Mouse (Mus musculus) lung, embryonic 15.5 days (tissue): ENCODE measurements at regions not wholly inside any gene's neighbourhood (a gene's known extent, or its start where the extent isn't known, plus 50 kb on each side); places are given as distances from the start of the nearest gene placed in this dataset.

Experiments used
- ATAC-seq: fragments of 200-750 bp; cut with Nextera tagmentation; 2 replicates; pipeline ENCODE4 v1.8.0; 2017; ENCODE audit warnings: moderate number of reproducible peaks, borderline replicate concordance; ENCODE audit not compliant: low FRiP score, low TSS enrichment; ENCODE audit errors: extremely low read depth
- H3K27ac ChIP-seq: fragments of 300-500 bp; sonication (generic); 2 replicates; pipeline ENCODE4 v1.5.1; 2015; ENCODE audit warnings: moderate library complexity, mild to moderate bottlenecking, inconsistent platforms
- H3K27me3 ChIP-seq: fragments of 300-500 bp; sonication (generic); 2 replicates; pipeline ENCODE4 v1.6.1; 2015; ENCODE audit warnings: inconsistent platforms
- H3K36me3 ChIP-seq: fragments of 300-500 bp; sonication (generic); 2 replicates; pipeline ENCODE4 v1.6.1; 2015; ENCODE audit warnings: inconsistent platforms
- H3K4me1 ChIP-seq: fragments of 300-500 bp; sonication (generic); 2 replicates; pipeline ENCODE4 v1.6.1; 2015; ENCODE audit warnings: inconsistent platforms
- H3K4me2 ChIP-seq: fragments of 300-500 bp; sonication (generic); 2 replicates; pipeline ENCODE4 v1.6.1; 2015; ENCODE audit warnings: inconsistent platforms, mild to moderate bottlenecking, moderate library complexity
- H3K4me3 ChIP-seq: fragments of 300-500 bp; sonication (generic); 2 replicates; pipeline ENCODE4 v1.5.1; 2015; ENCODE audit warnings: mild to moderate bottlenecking, inconsistent platforms
- H3K9ac ChIP-seq: fragments of 300-500 bp; sonication (generic); 2 replicates; pipeline ENCODE4 v1.6.1; 2015; ENCODE audit warnings: inconsistent platforms
- H3K9me3 ChIP-seq: fragments of 300-500 bp; sonication (generic); 2 replicates; pipeline ENCODE4 v1.6.1; 2016; ENCODE audit warnings: inconsistent platforms
- WGBS: fragments of 180-500 bp; shearing (Covaris S2); methylation state at CpG from one replicate; pipeline ENCODE4 v1.1.7; 2015; 5-methylcytosine and 5-hydroxymethylcytosine counted together

GRCm38 (mm10) chr9:91609457-91610166 is 244.0 kb upstream of the Zic1 start:
- Histone ChIP-seq H3K27ac (no peak overlapping the region), H3K4me1 (no peaks in the 10 kb centered on the region), H3K4me2 (no peak overlapping the region; the same call in 1 of the 2 replicates), H3K27me3 (no peaks in the 10 kb centered on the region), H3K36me3 (no peaks in the 10 kb centered on the region), H3K9me3 (no peaks in the 10 kb centered on the region), H3K4me3 (no peak overlapping the region), H3K9ac (no peak overlapping the region)
- ATAC-seq: no peak
- WGBS: 50% methylated on average over 10 of the region's 10 CpGs

- H3K4me1 ChIP-seq: no peaks in the 10 kb centered on the region
- 76% methylated on average over 6 of the region's 6 CpGs for WGBS
These were observed 236.1 kb upstream of the Zic1 start for GRCm38 (mm10) chr9:91601740-91602139.

GRCm38 (mm10) chr9:91591915-91592314 is 226.3 kb upstream of the Zic1 start:
- Histone ChIP-seq H3K4me3 (no peak overlapping the region), H3K9me3 (no peaks in the 10 kb centered on the region), H3K27ac (no peak overlapping the region), H3K9ac (no peak overlapping the region), H3K4me1 (no peaks in the 10 kb centered on the region), H3K36me3 (no peaks in the 10 kb centered on the region), H3K4me2 (no peak overlapping the region), H3K27me3 (no peaks in the 10 kb centered on the region)
- 22% methylated on average over 4 of the region's 4 CpGs for WGBS
- ATAC-seq: no peak

More at GRCm38 (mm10) chr9:91601740-91602139, 236.1 kb upstream of the Zic1 start:
- Histone ChIP-seq H3K9me3 (no peaks in the 10 kb centered on the region), H3K9ac (no peak overlapping the region), H3K4me3 (no peak overlapping the region), H3K4me2 (no peak overlapping the region), H3K27ac (no peak overlapping the region), H3K36me3 (no peaks in the 10 kb centered on the region), H3K27me3 (no peaks in the 10 kb centered on the region)
- ATAC-seq: no peak

GRCm38 (mm10) chr9:91588756-91589155 is 223.1 kb upstream of the Zic1 start:
- Histone ChIP-seq H3K4me3 (no peak overlapping the region), H3K27ac (no peak overlapping the region), H3K4me2 (no peak overlapping the region), H3K4me1 (no peaks in the 10 kb centered on the region), H3K9me3 (no peaks in the 10 kb centered on the region), H3K36me3 (no peaks in the 10 kb centered on the region), H3K9ac (no peak overlapping the region), H3K27me3 (no peaks in the 10 kb centered on the region)
- no peak for ATAC-seq
- 80% methylated on average over 6 of the region's 6 CpGs for WGBS

- no peaks in the 10 kb centered on the region for H3K4me1 ChIP-seq
- no peaks in the 10 kb centered on the region for H3K27me3 ChIP-seq
- H3K9ac ChIP-seq: no peak overlapping the region
- no peak overlapping the region for H3K27ac ChIP-seq
- WGBS: 58% methylated on average over 5 of the region's 5 CpGs
- ATAC-seq: no peak
- no peak overlapping the region for H3K4me2 ChIP-seq
- H3K9me3 ChIP-seq: no peaks in the 10 kb centered on the region
- no peaks in the 10 kb centered on the region for H3K36me3 ChIP-seq
- H3K4me3 ChIP-seq: no peak overlapping the region
These were observed 222.3 kb upstream of the Zic1 start for GRCm38 (mm10) chr9:91587861-91588260.

- Histone ChIP-seq H3K27me3 (no peaks in the 10 kb centered on the region), H3K4me3 (no peak overlapping the region), H3K4me2 (no peak overlapping the region), H3K9me3 (no peaks in the 10 kb centered on the region), H3K4me1 (no peaks in the 10 kb centered on the region), H3K9ac (no peak overlapping the region), H3K27ac (no peak overlapping the region), H3K36me3 (no peaks in the 10 kb centered on the region)
- no peak for ATAC-seq
- 67% methylated on average over 7 of the region's 7 CpGs for WGBS
These were observed 221.7 kb upstream of the Zic1 start for GRCm38 (mm10) chr9:91587271-91587670.

- no peak; the same call in 1 of the 2 replicates for ATAC-seq
- 48% methylated on average over 5 of the region's 5 CpGs for WGBS
- Histone ChIP-seq H3K4me1 (no peaks in the 10 kb centered on the region), H3K36me3 (no peaks in the 10 kb centered on the region), H3K4me3 (no peak overlapping the region), H3K9me3 (no peaks in the 10 kb centered on the region), H3K27ac (no peak overlapping the region), H3K9ac (no peak overlapping the region), H3K27me3 (no peaks in the 10 kb centered on the region), H3K4me2 (no peak overlapping the region)
These were observed 221.0 kb upstream of the Zic1 start for GRCm38 (mm10) chr9:91586635-91587034.

GRCm38 (mm10) chr9:91574156-91574555 is 208.5 kb upstream of the Zic1 start:
- Histone ChIP-seq H3K9me3 (no peaks in the 10 kb centered on the region), H3K36me3 (no peaks in the 10 kb centered on the region), H3K4me3 (no peak overlapping the region), H3K9ac (no peak overlapping the region), H3K4me2 (no peak overlapping the region), H3K27ac (no peak overlapping the region), H3K4me1 (no peaks in the 10 kb centered on the region), H3K27me3 (no peaks in the 10 kb centered on the region)
- ATAC-seq: no peak

GRCm38 (mm10) chr9:91566006-91566641 is 200.5 kb upstream of the Zic1 start:
- Histone ChIP-seq H3K9me3 (no peaks in the 10 kb centered on the region), H3K4me3 (no peak overlapping the region), H3K27me3 (no peaks in the 10 kb centered on the region), H3K4me2 (no peak overlapping the region), H3K36me3 (no peaks in the 10 kb centered on the region), H3K27ac (no peak overlapping the region), H3K9ac (no peak overlapping the region), H3K4me1 (no peaks in the 10 kb centered on the region)
- no peak for ATAC-seq
- WGBS: 72% methylated on average over 5 of the region's 5 CpGs

GRCm38 (mm10) chr9:91561331-91561730 is 195.7 kb upstream of the Zic1 start:
- WGBS: 70% methylated on average over 2 of the region's 2 CpGs
- Histone ChIP-seq H3K9ac (no peak overlapping the region), H3K36me3 (no peaks in the 10 kb centered on the region), H3K27me3 (no peaks in the 10 kb centered on the region), H3K4me2 (no peak overlapping the region), H3K27ac (no peak overlapping the region), H3K9me3 (no peaks in the 10 kb centered on the region), H3K4me1 (no peaks in the 10 kb centered on the region), H3K4me3 (no peak overlapping the region)
- no peak for ATAC-seq

GRCm38 (mm10) chr9:91559794-91560193 is 194.2 kb upstream of the Zic1 start:
- no peak for ATAC-seq
- WGBS: 70% methylated on average over 6 of the region's 6 CpGs
- Histone ChIP-seq H3K36me3 (no peaks in the 10 kb centered on the region), H3K27ac (no peak overlapping the region), H3K4me2 (no peak overlapping the region), H3K9ac (no peak overlapping the region), H3K4me1 (no peaks in the 10 kb centered on the region), H3K4me3 (no peak overlapping the region), H3K27me3 (no peaks in the 10 kb centered on the region), H3K9me3 (no peaks in the 10 kb centered on the region)

GRCm38 (mm10) chr9:91547051-91547450 is 181.4 kb upstream of the Zic1 start:
- ATAC-seq: no peak
- Histone ChIP-seq H3K4me3 (no peak overlapping the region), H3K9ac (no peak overlapping the region), H3K4me1 (no peaks in the 10 kb centered on the region), H3K36me3 (no peaks in the 10 kb centered on the region), H3K27ac (no peak overlapping the region), H3K27me3 (no peaks in the 10 kb centered on the region), H3K9me3 (no peaks in the 10 kb centered on the region), H3K4me2 (no peak overlapping the region)
- 64% methylated on average over 4 of the region's 4 CpGs for WGBS
